In genomic region chr10:128378462-128378861, GRCm38 (mm10) we compare ENCODE assay signal across 8 mouse cellular contexts. TPM values are rescaled to one million over a fixed set of nuclear protein-coding genes. Genes with fewer than 3 reads are reported as not detected.
DNase-seq lines count a peak whose midpoint lies in the region; ATAC-seq and TF ChIP-seq lines count a peak whose summit lies in the region.

No protein-coding gene starts in this region.

- peak overlapping the region; percentile 95 for H3K9ac ChIP-seq in embryonic facial prominence, embryonic 12.5 days
- peak overlapping the region; percentile 100 for H3K9ac ChIP-seq in hindbrain, embryonic 14.5 days

- peaks cover 48% of the 10 kb centered on the region for H3K36me3 ChIP-seq in embryonic facial prominence, embryonic 12.5 days
- H3K36me3 ChIP-seq in hindbrain, embryonic 14.5 days (replicated peaks; ENCODE audit: control insufficient read depth, insufficient read depth) = peaks cover 52% of the 10 kb centered on the region
- H3K36me3 ChIP-seq in myocyte (ENCODE audit: control insufficient read depth, insufficient read depth) = peaks cover 26% of the 10 kb centered on the region

- intact Hi-C loops in left cerebral cortex, postnatal 14 days (cut with DNase I) = loop anchor here (10.0 kb wide), 1 partner anchor 166 kb away; the partner anchor contains the start of genes Rpl41 and Zc3h10

- no peak for TF ChIP-seq POLR2A in myocyte (IDR thresholded peaks at IDR 0.05; ENCODE audit: insufficient read length, low read depth)

- ATAC-seq in embryonic facial prominence, embryonic 12.5 days (ENCODE audit: insufficient number of reproducible peaks, insufficient read depth, low FRiP score, low TSS enrichment) = no peak
- ATAC-seq in hindbrain, embryonic 14.5 days (ENCODE audit: low FRiP score) = no peak

- H3K79me2 ChIP-seq in myocyte (ENCODE audit: control insufficient read depth, insufficient read depth) = peaks cover 27% of the 10 kb centered on the region

- peak overlapping the region; percentile 78 for H3K4me2 ChIP-seq in embryonic facial prominence, embryonic 12.5 days (replicated peaks)
- H3K4me2 ChIP-seq in hindbrain, embryonic 14.5 days (replicated peaks) = peak overlapping the region; percentile 71
- peak overlapping the region; percentile 92 for H3K4me2 ChIP-seq in myocyte (ENCODE audit: low read depth)

- no peak for TF ChIP-seq CTCF in layer of hippocampus, adult 2 months (conservative IDR thresholded peaks at IDR 0.05)

- peak overlapping the region; percentile 99 for H3K27ac ChIP-seq in layer of hippocampus, adult 2 months
- no peak overlapping the region for H3K27ac ChIP-seq in embryonic facial prominence, embryonic 12.5 days
- H3K27ac ChIP-seq in hindbrain, embryonic 14.5 days = peak overlapping the region; percentile 95

- DNase-seq in layer of hippocampus, adult 2 months (ENCODE audit: low spot score in 2 of 2) = no peak
- DNase-seq in layer of hippocampus, adult 9-11 months = no peak
- no peak for DNase-seq in hindbrain, embryonic 14.5 days (ENCODE audit: low spot score)
- no peak for DNase-seq in cerebellum, adult 8-10 months
- DNase-seq in left cerebral cortex, postnatal 14 days (ENCODE audit: low spot score in 2 of 2) = no peak
- DNase-seq in frontal cortex, postnatal 10 days (ENCODE audit: low spot score in 2 of 2) = no peak

- peak overlapping the region; percentile 83 for H3K4me3 ChIP-seq in layer of hippocampus, adult 2 months
- peak overlapping the region; percentile 97 for H3K4me3 ChIP-seq in embryonic facial prominence, embryonic 12.5 days
- H3K4me3 ChIP-seq in hindbrain, embryonic 14.5 days (replicated peaks; ENCODE audit: low read length) = peak overlapping the region; percentile 92
- H3K4me3 ChIP-seq in myocyte = peak overlapping the region; percentile 56

- 70% methylated on average over 3 of the region's 3 CpGs for WGBS in embryonic facial prominence, embryonic 12.5 days
- WGBS in hindbrain, embryonic 14.5 days = 49% methylated on average over 3 of the region's 3 CpGs

- H3K4me1 ChIP-seq in embryonic facial prominence, embryonic 12.5 days = peaks cover 14% of the 10 kb centered on the region
- peaks cover 24% of the 10 kb centered on the region for H3K4me1 ChIP-seq in hindbrain, embryonic 14.5 days (replicated peaks; ENCODE audit: control insufficient read depth, insufficient read depth, low read length)

- H3K9me3 ChIP-seq in embryonic facial prominence, embryonic 12.5 days = no peaks in the 10 kb centered on the region
- no peaks in the 10 kb centered on the region for H3K9me3 ChIP-seq in hindbrain, embryonic 14.5 days (ENCODE audit: control insufficient read depth, low read length)

- no peaks in the 10 kb centered on the region for H3K27me3 ChIP-seq in embryonic facial prominence, embryonic 12.5 days
- H3K27me3 ChIP-seq in hindbrain, embryonic 14.5 days (ENCODE audit: control insufficient read depth, insufficient read depth, low read length) = no peaks in the 10 kb centered on the region
- H3K27me3 ChIP-seq in myocyte (ENCODE audit: control insufficient read depth, insufficient read depth, insufficient read length) = no peaks in the 10 kb centered on the region

- H3ac ChIP-seq in myocyte (ENCODE audit: control insufficient read depth, insufficient read length) = no peak overlapping the region

TF ChIP-seq in myocyte, 11 proteins besides CTCF, POLR2A, EP300 and RAD21:
- no peak for TF ChIP-seq REST (IDR thresholded peaks at IDR 0.05; ENCODE audit: insufficient read depth, insufficient read length)
- no peak for TF ChIP-seq MAX (IDR thresholded peaks at IDR 0.05; ENCODE audit: low read depth)
- TF ChIP-seq MYOG (IDR thresholded peaks at IDR 0.05; ENCODE audit: control insufficient read depth in 1 of 3, insufficient read depth in 1 of 3, insufficient read length in 2 of 3, low read depth in 2 of 3) = no peak
- TF ChIP-seq CEBPB (IDR thresholded peaks at IDR 0.05; ENCODE audit: insufficient read depth, poor library complexity, severe bottlenecking) = no peak
- TF ChIP-seq SRF (IDR thresholded peaks at IDR 0.05; ENCODE audit: control insufficient read depth, insufficient read length, low read depth) = no peak
- TF ChIP-seq E2F4 (IDR thresholded peaks at IDR 0.05; ENCODE audit: insufficient read depth) = no peak
- TF ChIP-seq MYOD1 (IDR thresholded peaks at IDR 0.05; ENCODE audit: control insufficient read depth in 1 of 3, insufficient read length in 2 of 3, low read depth in 2 of 3) = no peak
- TF ChIP-seq USF1 (IDR thresholded peaks at IDR 0.05; ENCODE audit: low read depth) = no peak
- no peak for TF ChIP-seq POLR2AphosphoS2 (IDR thresholded peaks at IDR 0.05; ENCODE audit: insufficient read length, low read depth)
- TF ChIP-seq TCF12 (IDR thresholded peaks at IDR 0.05; ENCODE audit: insufficient read depth, poor library complexity, severe bottlenecking) = no peak
- TF ChIP-seq TCF3 (IDR thresholded peaks at IDR 0.05; ENCODE audit: insufficient read length, low read depth) = no peak
TF ChIP-seq in myocyte: peak in this region for 0.

RNA-seq across cellular contexts. Expression of gene Ankrd52, which starts 1.5 kb away (rescaled TPM):
- total RNA-seq in layer of hippocampus, adult 2 months (2021) = 10 to 100 TPM; 50.6 to 51.6 TPM
- polyA plus RNA-seq in embryonic facial prominence, embryonic 12.5 days (2016; fragmentation: Nextera tagmentation; extraction: Ambion mirVana) = 14.8 and 15.4 TPM in 2 replicates
- polyA plus RNA-seq in hindbrain, embryonic 14.5 days (2014; fragmentation: Nextera tagmentation; extraction: Ambion mirVana) = 13.0 and 15.4 TPM in 2 replicates
- 30.8 TPM for polyA plus RNA-seq in myocyte (2012; fragmentation: generic; extraction: Trizol)
- total RNA-seq in left cerebral cortex, postnatal 14 days (2021) = 10 to 100 TPM; 80.3 to 84.3 TPM

RNA-seq across cellular contexts. Expression of gene Coq10a, which starts 9.7 kb away (rescaled TPM):
- 10 to 100 TPM; 48.6 to 49.2 TPM for total RNA-seq in layer of hippocampus, adult 2 months (2021)
- 15.0 and 17.9 TPM in 2 replicates for polyA plus RNA-seq in embryonic facial prominence, embryonic 12.5 days (2016; fragmentation: Nextera tagmentation; extraction: Ambion mirVana)
- 50.8 and 54.2 TPM in 2 replicates for polyA plus RNA-seq in hindbrain, embryonic 14.5 days (2014; fragmentation: Nextera tagmentation; extraction: Ambion mirVana)
- 61.2 TPM for polyA plus RNA-seq in myocyte (2012; fragmentation: generic; extraction: Trizol)
- total RNA-seq in left cerebral cortex, postnatal 14 days (2021) = 10 to 100 TPM; 72.0 to 74.4 TPM

RNA-seq across cellular contexts. Expression of gene Slc39a5, which starts 22.6 kb away (rescaled TPM):
- total RNA-seq in layer of hippocampus, adult 2 months (2021) = under 1 TPM in 1 of 2 experiments, not detected in 1; 0.29 TPM
- 0.33 TPM in 1 of 2 replicates, not detected in the other for polyA plus RNA-seq in embryonic facial prominence, embryonic 12.5 days (2016; fragmentation: Nextera tagmentation; extraction: Ambion mirVana)
- 0.22 TPM in 1 of 2 replicates, not detected in the other for polyA plus RNA-seq in hindbrain, embryonic 14.5 days (2014; fragmentation: Nextera tagmentation; extraction: Ambion mirVana)
- polyA plus RNA-seq in myocyte (2012; fragmentation: generic; extraction: Trizol) = not detected
- total RNA-seq in left cerebral cortex, postnatal 14 days (2021) = 1 to 10 TPM in 1 of 2 experiments, not detected in 1; 1.0 TPM

RNA-seq across cellular contexts. Expression of gene Nabp2, which starts 32.8 kb away (rescaled TPM):
- total RNA-seq in layer of hippocampus, adult 2 months (2021) = 10 to 100 TPM; 88.2 to 93.0 TPM
- 67.6 and 70.1 TPM in 2 replicates for polyA plus RNA-seq in embryonic facial prominence, embryonic 12.5 days (2016; fragmentation: Nextera tagmentation; extraction: Ambion mirVana)
- 134 and 140 TPM in 2 replicates for polyA plus RNA-seq in hindbrain, embryonic 14.5 days (2014; fragmentation: Nextera tagmentation; extraction: Ambion mirVana)
- polyA plus RNA-seq in myocyte (2012; fragmentation: generic; extraction: Trizol) = 115 TPM
- total RNA-seq in left cerebral cortex, postnatal 14 days (2021) = 10 to 100 TPM; 88.3 to 92.5 TPM

RNA-seq across cellular contexts. Expression of gene Rnf41, which starts 33.0 kb away (rescaled TPM):
- total RNA-seq in layer of hippocampus, adult 2 months (2021) = 10 to 100 TPM; 69.5 to 71.8 TPM
- 44.5 and 50.5 TPM in 2 replicates for polyA plus RNA-seq in embryonic facial prominence, embryonic 12.5 days (2016; fragmentation: Nextera tagmentation; extraction: Ambion mirVana)
- 70.9 and 83.7 TPM in 2 replicates for polyA plus RNA-seq in hindbrain, embryonic 14.5 days (2014; fragmentation: Nextera tagmentation; extraction: Ambion mirVana)
- polyA plus RNA-seq in myocyte (2012; fragmentation: generic; extraction: Trizol) = 35.2 TPM
- 10 to 100 TPM; 75.0 to 77.2 TPM for total RNA-seq in left cerebral cortex, postnatal 14 days (2021)
